Mouse (Mus musculus): ENCODE data around the gene Prap1.
A peak's percentile ranks its signal among the peaks of the same experiment; 100 is the strongest.

- peak; percentile 40 for TF ChIP-seq CTCF (IDR thresholded peaks at IDR 0.05; ENCODE audit: insufficient read depth, low read depth, low read length)
- TF ChIP-seq POLR2A (IDR thresholded peaks at IDR 0.05; ENCODE audit: insufficient read depth, low read depth, low read length), result no peak
These were observed 48.2 kb downstream of the Prap1 start for GRCm38 (mm10) chr7:140141350-140141749.

Measured in olfactory bulb, adult 2 months (tissue).